Mouse (Mus musculus) lung, adult 18-20 months (tissue): ENCODE measurements around the gene Aldh5a1.
"Not testable (repeated sequence)": the region's sequence is repeated elsewhere in the genome, so short reads cannot be mapped to it uniquely, and the experiment has no call there.

Experiments used
- DNase-seq, 2 experiments: peaks; one replicate each; pipeline ENCODE4 v3.0.0; 2022; ENCODE audit warnings: mixed read lengths in 2 of 2

Aldh5a1 gene

GRCm38 (mm10) chr13:24937108-24937838 lies at the start of gene Aldh5a1:
Gene Aldh5a1, minus strand, starts transcription at chr13:24937661.
- peak; percentile 65 to 71 for DNase-seq

- no peak for DNase-seq
These were observed 48.0 kb upstream of the Aldh5a1 start for GRCm38 (mm10) chr13:24985435-24985834.

- peak; percentile 8 to 18 for DNase-seq
These were observed 43.6 kb upstream of the Aldh5a1 start for GRCm38 (mm10) chr13:24981031-24981430.

- no peak for DNase-seq
These were observed 40.4 kb upstream of the Aldh5a1 start for GRCm38 (mm10) chr13:24977820-24978342.

GRCm38 (mm10) chr13:24976384-24976783 lies 38.9 kb upstream of the Aldh5a1 start:
- DNase-seq: no peak

DNA sequence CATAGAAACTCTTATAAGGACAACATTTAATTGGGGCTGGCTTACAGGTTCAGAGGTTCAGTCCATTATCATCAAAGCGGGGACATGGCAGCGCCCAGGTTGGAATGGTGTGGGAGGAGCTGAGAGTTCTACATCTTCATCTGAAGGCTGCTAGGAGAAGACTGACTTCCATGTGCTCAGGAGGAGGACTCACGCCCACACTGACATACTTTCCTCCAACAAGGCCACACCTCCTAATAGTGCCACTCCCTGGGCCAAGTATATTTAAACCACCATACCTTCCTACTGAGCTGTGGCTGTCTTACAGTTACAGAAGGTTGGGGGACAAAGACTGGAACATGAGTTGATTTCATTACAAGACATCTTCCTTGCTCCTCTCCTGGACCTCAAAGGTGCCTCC lies 34.3 kb upstream of the Aldh5a1 start:
- DNase-seq: not testable (repeated sequence)

GRCm38 (mm10) chr13:24965846-24966201 lies 28.4 kb upstream of the Aldh5a1 start:
- no peak for DNase-seq

GRCm38 (mm10) chr13:24965130-24965845 lies 27.8 kb upstream of the Aldh5a1 start:
- DNase-seq: peak; percentile 14 to 17

- DNase-seq: no peak
These were observed 24.7 kb upstream of the Aldh5a1 start for GRCm38 (mm10) chr13:24962119-24962518.

DNA sequence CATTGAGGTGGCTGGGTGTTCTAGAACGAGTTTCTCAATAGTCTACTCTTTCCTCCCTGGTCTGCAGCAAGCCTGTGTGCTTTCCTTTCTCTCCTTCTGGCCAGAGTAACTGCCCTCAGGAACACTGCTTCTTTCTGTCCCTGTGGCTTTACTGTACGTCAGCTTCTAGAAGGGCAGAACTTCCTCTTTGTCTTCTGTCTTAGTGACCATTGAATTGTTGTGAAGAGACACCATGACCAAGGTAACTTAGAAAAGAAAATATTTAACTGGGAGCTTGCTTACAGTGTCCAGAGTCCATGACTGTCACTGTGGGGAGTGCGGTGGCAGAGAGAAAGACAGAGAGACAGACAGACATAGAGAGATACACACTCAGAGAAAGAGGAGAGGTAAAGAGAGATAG lies 22.6 kb upstream of the Aldh5a1 start:
- DNase-seq: no peak

GRCm38 (mm10) chr13:24958671-24959070 lies 21.2 kb upstream of the Aldh5a1 start:
- DNase-seq: no peak

- peak in 1 of 2 experiments; percentile 27 for DNase-seq
These were observed 18.0 kb upstream of the Aldh5a1 start for GRCm38 (mm10) chr13:24955500-24955899.

DNA sequence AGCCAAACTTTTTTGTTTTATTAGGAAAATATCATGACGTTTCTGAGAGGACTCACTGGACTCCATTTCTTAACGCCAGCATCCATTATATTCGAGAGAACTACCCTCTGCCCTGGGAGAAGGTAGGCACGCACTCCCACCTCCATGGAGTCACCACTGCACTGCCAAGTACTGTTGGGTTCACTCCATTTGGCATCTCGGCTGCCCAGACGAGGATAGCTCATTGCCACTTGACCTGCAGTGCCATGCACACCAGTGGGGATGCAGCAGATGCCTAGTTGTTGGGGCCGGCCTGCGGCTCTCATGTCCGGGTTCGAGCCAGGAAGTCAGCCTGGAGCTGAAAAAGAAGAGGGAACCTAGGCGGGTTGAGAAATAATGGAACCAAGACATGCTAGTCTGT lies 17.6 kb upstream of the Aldh5a1 start:
- no peak for DNase-seq

DNA sequence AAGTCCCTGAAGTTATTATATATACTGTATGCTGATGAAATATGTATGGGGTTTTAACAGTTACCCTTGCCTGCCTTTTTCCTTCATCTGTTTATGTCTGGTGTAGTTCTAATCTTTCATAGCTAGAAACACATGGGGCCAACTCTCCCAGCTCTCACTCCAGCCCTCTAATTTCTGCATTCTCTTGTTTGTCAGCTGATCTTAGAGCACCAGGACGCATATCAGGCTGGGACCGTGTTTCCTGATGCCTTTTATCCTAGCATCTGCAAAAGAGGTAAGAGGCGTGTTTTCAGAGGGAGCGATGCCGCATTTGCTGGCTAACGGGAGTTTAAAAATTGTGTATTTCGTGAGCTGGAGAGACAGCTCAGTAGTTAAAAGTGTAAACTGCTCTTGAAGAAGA lies 15.2 kb upstream of the Aldh5a1 start:
- DNase-seq: no peak

DNA sequence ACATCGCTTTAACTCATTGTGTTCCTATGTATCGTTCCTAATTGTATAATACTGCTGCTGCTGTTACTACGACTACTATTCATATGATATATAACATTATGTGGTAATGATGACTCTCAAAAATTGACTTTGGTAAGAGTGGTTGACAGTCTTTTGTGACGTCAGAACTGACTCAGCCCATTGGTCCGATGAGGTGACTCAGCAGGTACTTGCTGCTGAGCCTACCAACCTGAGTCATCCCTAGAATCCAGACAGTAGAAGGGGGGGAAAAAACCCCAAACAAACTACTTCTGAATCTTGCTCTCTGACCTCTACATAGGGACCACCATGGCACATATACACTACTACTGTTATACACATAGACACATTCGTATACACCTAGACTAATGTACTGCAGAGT lies 11.4 kb upstream of the Aldh5a1 start:
- no peak for DNase-seq

DNA sequence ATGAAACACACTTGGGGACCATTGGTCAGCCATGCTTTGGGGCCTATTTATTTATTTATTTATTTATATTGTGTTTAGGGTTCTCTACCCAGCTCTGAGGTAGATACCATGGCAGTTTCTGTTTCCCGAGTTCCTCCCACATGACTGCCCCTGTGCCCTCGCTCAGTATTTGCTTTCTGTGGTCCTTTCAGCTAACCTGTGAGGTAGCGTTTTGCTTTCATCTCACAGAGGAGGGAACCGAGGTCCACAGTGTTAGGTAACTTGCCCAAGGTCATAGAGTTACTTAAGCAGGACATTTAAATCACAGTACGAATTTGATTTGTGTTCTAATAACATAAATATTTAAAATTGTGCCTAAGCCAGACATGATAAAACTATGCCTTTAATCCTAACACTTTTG lies 9.7 kb upstream of the Aldh5a1 start:
- DNase-seq: no peak

GRCm38 (mm10) chr13:24945567-24945966 lies 8.1 kb upstream of the Aldh5a1 start:
- no peak for DNase-seq

DNA sequence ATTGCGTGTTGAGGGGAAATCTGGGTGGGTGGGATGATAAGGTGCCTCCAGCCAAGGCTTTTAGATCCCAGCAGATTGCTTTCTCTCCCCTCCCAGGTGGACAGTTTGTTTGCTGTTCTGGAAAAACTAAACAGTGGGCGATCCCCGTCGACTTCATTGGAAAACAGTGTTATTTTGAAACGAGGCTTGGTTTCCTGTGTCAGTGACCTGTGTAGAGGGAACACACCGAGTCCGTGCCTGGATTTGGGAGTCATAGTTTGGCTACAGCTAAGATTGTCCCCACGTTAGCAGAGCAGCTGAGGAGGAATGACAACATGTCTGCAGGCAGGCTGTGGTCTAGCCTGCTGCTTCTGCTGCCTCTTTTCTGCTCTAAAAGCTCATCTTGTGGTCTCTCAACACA lies 5.8 kb upstream of the Aldh5a1 start:
- no peak for DNase-seq

DNA sequence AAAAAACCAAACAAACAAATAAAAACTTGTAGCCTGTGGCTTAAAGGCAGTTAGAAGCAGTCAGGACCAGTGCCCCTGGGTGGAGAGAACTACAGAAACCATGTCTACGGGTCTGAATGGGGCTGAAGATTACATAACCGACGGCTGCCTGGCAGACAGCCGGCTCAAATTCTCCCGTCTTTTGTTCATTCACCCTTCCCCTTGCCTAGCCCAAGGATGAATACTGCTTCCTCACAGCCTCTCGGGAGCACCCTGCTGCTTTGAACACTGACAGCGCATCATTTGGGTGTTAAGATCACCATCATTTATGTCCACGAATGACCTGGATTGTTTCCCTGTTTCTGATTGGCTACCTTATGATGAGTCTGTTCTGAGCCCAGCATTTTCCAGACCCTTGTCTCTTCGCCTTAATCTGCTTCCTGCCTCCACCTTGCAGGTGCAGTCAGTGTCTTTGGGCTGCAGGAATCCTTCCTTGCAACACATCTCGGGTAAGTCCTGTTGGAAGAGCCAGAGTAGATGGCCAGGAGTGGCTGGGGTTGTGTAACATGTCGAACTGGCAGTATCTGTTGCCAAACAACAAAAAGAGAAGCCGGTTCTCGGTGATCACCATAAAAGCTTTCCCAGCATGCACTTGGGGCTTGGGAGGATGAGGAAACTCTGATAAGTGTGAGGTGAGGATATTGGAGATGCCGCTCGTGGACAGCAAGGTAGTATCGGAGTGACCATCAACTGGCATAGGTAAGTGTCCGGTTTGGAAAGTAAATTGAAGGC lies 5.2 kb upstream of the Aldh5a1 start, which contains the start of gene Gpld1:
Gene Gpld1, plus strand, starts transcription at position 641 of the 771 bp plus-strand sequence.
- no peak for DNase-seq

DNA sequence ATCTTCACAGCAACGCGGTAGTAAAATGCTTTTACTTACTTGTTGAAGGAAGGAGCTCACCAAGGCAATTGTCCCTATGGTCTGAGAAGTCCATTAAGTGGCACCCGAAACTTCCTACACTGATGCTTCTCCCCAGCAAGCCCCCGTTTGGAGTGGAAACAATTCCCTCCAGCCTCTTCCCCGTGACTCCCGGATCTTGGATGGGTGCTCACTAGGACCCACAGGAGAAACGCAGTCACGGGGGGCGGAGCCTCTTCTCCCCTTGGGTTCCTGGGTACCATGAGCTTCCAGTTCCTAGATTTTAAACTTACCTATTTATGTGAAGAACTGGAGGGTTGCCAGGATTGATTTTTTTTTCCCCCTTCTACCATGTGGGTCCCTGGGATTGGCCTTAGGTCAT lies 2.0 kb upstream of the Aldh5a1 start:
- no peak for DNase-seq

GRCm38 (mm10) chr13:24938683-24939082 lies 1.2 kb upstream of the Aldh5a1 start:
- DNase-seq: peak; percentile 66 to 81

DNA sequence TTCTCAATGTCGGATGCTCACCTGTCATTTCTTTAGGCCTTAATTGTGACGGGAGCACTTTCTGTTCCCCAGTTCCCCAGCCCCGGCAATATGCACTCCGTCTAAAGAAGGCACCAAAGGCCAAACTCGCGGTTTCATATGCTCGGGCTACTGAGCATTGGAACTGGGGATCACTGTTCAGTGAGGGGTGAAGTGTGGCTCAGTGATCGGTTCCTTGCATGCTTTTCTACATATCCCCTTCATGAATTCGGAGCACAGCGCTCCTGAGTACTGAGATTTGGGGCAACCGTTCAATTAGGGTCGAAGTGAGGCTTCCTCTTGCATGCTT lies 342 bp upstream of the Aldh5a1 start:
- no peak for DNase-seq

- DNase-seq: no peak
These were observed 721 bp downstream of the Aldh5a1 start for GRCm38 (mm10) chr13:24936772-24937107.

DNA sequence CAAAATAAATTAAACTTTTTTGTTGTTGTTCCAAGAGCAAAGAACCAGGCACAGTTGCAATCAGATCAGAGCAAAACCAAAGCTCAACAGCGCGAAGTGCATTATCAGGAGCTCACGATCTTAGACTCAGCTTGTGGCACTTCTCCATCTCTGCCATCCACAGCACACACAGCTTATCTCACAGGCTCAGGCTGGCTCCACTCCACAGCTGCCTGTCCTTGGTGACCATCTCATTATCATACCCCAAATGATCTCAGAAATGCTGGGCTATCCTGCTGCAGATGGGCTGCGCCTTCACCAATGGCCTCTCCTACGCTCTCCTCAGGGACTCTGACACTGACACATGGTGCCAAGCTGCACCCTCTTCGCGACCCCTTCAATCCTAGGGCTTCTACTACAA lies 4.3 kb downstream of the Aldh5a1 start:
- DNase-seq: no peak
